Mouse (Mus musculus) liver, adult 2 months (tissue): Measurements from ENCODE around the gene Ccdc63.

Experiments
- CTCF ChIP-seq: fragments of 200-500 bp; IDR thresholded peaks from 2 replicates; pipeline ENCODE4 v1.5.1; 2011; ENCODE audit warnings: low read depth, low read length, control low read depth
- POLR2A ChIP-seq: fragments of 200-500 bp; IDR thresholded peaks from 2 replicates; pipeline ENCODE4 v1.6.1; 2011; ENCODE audit warnings: low read length, control low read depth; ENCODE audit not compliant: insufficient read depth; ENCODE audit errors: extremely low read depth

GRCm38 (mm10) chr5:122111933-122112248 is 28.7 kb downstream of the Ccdc63 start:
- TF ChIP-seq CTCF (no peak), POLR2A (no peak)
